Mouse (Mus musculus) bone marrow, adult 2 months (tissue): ENCODE data around the gene Arrb2. TPM values are rescaled to one million over a fixed set of nuclear protein-coding genes. Genes with fewer than 3 reads are reported as not detected.

Source experiments
- H3K27ac ChIP-seq: fragments of 200-500 bp; 2 replicates; pipeline ENCODE4 v1.5.1; 2012; ENCODE audit warnings: low read depth, mild to moderate bottlenecking, control low read depth, inconsistent platforms, low read length; ENCODE audit not compliant: control insufficient read depth, poor library complexity, insufficient read depth
- H3K4me1 ChIP-seq: fragments of 200-500 bp; 2 replicates; pipeline ENCODE4 v1.6.1; 2011; ENCODE audit warnings: low read length; ENCODE audit not compliant: control insufficient read depth, insufficient read depth
- H3K4me3 ChIP-seq: fragments of 200-500 bp; replicated peaks from 2 replicates; pipeline ENCODE3; 2011; ENCODE audit warnings: mild to moderate bottlenecking, low read depth, low read length, control low read depth; ENCODE audit not compliant: control insufficient read depth
- CTCF ChIP-seq: fragments of 200-500 bp; IDR thresholded peaks from 2 replicates; pipeline ENCODE4 v1.5.1; 2011; ENCODE audit warnings: low read length, control low read depth; ENCODE audit not compliant: control insufficient read depth, insufficient read depth
- POLR2A ChIP-seq: fragments of 200-500 bp; IDR thresholded peaks from 2 replicates; pipeline ENCODE4 v1.6.1; 2011; ENCODE audit warnings: low read depth, mild to moderate bottlenecking, control low read depth, low read length, borderline replicate concordance; ENCODE audit not compliant: control insufficient read depth
- WGBS: fragments of 180-500 bp; shearing (Covaris S2); methylation state at CpG from one replicate; pipeline ENCODE4 v1.1.7; 2018; 5-methylcytosine and 5-hydroxymethylcytosine counted together
- polyA plus RNA-seq: library from polyadenylated mRNA; stranded (reverse); fragments of >200 nt; gene quantifications from 2 replicates; pipeline ENCODE4 v1.2.4, GENCODE M21; 2011; ENCODE audit warnings: low replicate concordance; ENCODE audit not compliant: missing spikeins, insufficient read depth, insufficient read length

Gene Arrb2
- polyA plus RNA-seq: 201 and 438 TPM in 2 replicates

- TF ChIP-seq CTCF: peak; percentile 83
- peak; percentile 63; the same call in 1 of the 2 replicates for TF ChIP-seq POLR2A
- Histone ChIP-seq H3K4me3 (peak within 1 kb of the TSS; percentile 70), H3K4me1 (no peaks in the 10 kb centered on the region; the same call in 1 of the 2 replicates), H3K27ac (peak within 1 kb of the TSS; percentile 94)
- WGBS: under 1% methylated on average over 75 of the region's 75 CpGs
Measured at GRCm38 (mm10) chr11:70432048-70432894, at the start of gene Arrb2. TSS of gene Arrb2 (plus strand) at chr11:70432635.

GRCm38 (mm10) chr11:70384136-70384535 lies 48.3 kb upstream of the Arrb2 start:
- WGBS: 82% methylated on average over 3 of the region's 3 CpGs
- TF ChIP-seq CTCF: no peak
- TF ChIP-seq POLR2A: no peak
- Histone ChIP-seq H3K4me1 (peaks cover 2% of the 10 kb centered on the region; the same call in 1 of the 2 replicates), H3K27ac (no peak overlapping the region), H3K4me3 (no peak overlapping the region)

- 82% methylated on average over 5 of the region's 5 CpGs for WGBS
- TF ChIP-seq CTCF (no peak), POLR2A (no peak)
- Histone ChIP-seq H3K4me3 (no peak overlapping the region), H3K4me1 (no peaks in the 10 kb centered on the region; the same call in 1 of the 2 replicates), H3K27ac (no peak overlapping the region)
Measured at GRCm38 (mm10) chr11:70387436-70387835, 45.0 kb upstream of the Arrb2 start.

DNA sequence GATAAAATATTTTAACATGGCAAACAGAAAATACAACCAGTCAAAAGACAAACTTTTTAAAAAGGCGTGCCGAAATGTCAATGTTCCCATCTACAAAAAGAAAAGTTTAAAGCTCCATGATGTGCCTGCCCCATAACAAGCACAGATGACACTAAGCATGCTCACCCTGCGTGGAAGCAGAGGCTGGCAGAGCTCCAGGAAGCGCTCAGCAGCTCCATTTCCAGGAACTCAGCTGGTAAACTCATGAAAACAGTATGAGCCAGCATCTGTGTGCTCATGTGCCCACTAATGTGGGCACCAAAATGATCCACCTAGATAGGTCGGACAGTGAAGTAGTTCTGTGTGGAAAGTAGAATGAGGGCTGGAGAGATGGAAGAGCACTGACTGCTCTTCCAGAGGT lies 43.0 kb upstream of the Arrb2 start:
- no peak for TF ChIP-seq POLR2A
- TF ChIP-seq CTCF: no peak
- no peaks in the 10 kb centered on the region for H3K4me1 ChIP-seq
- 74% methylated on average over 5 of the region's 5 CpGs for WGBS
- no peak overlapping the region for H3K4me3 ChIP-seq
- no peak overlapping the region for H3K27ac ChIP-seq

DNA sequence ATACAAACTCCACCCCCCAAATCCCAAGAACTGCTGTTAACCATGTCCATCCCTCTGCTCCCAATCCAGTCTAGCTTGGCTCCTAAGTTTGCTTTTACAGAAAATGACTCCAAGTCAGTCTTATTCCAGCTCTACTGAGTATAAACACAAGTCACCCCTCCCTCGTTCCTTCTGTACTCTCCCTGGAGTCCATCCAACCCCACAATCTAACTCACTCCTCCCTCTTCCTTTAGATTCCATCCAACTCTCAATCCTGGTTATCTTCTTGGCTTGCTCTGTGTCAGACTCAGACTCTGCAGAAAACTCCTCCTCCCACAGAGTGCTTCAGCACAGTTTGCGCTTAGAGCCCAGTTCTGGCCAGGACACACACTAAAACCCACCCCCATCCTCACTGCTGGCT lies 28.8 kb upstream of the Arrb2 start:
- WGBS: 83% methylated on average over 2 of the region's 2 CpGs
- Histone ChIP-seq H3K27ac (no peak overlapping the region), H3K4me1 (no peaks in the 10 kb centered on the region; the same call in none of the 2 replicates), H3K4me3 (no peak overlapping the region)
- no peak for TF ChIP-seq POLR2A
- no peak for TF ChIP-seq CTCF

GRCm38 (mm10) chr11:70409594-70410296 lies 22.7 kb upstream of the Arrb2 start, which contains the start of gene Pelp1:
TSS of gene Pelp1 (minus strand) at chr11:70410031.
- TF ChIP-seq CTCF (peak; percentile 17; the same call in 1 of the 2 replicates), POLR2A (peak; percentile 50; the same call in 1 of the 2 replicates)
- Histone ChIP-seq H3K4me1 (no peaks in the 10 kb centered on the region; the same call in none of the 2 replicates), H3K27ac (peak within 1 kb of the TSS; percentile 75; the same call in 1 of the 2 replicates), H3K4me3 (peak within 1 kb of the TSS; percentile 92)
- under 1% methylated on average over 59 of the region's 59 CpGs for WGBS

DNA sequence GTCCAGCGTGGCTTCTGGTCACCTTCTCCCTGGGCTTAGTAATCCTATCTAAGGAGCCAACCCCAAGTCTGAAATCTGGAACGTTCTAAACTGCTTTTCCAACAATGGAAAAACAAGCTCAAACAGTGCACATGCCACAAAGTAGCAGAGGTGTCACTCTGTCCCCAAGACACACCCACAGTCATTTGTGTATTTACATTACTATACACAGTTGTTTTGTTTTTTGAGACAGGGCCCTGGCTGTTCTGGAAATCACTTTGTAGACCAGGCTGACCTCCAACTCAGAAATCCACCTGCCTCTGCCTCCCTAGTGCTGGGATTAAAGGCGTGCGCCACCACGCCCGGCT lies 22.2 kb upstream of the Arrb2 start:
- 44% methylated on average over 6 of the region's 6 CpGs for WGBS
- no peak for TF ChIP-seq POLR2A
- TF ChIP-seq CTCF: no peak
- peak overlapping the region; percentile 92 for H3K4me3 ChIP-seq
- H3K27ac ChIP-seq: no peak overlapping the region
- H3K4me1 ChIP-seq: no peaks in the 10 kb centered on the region; the same call in none of the 2 replicates

DNA sequence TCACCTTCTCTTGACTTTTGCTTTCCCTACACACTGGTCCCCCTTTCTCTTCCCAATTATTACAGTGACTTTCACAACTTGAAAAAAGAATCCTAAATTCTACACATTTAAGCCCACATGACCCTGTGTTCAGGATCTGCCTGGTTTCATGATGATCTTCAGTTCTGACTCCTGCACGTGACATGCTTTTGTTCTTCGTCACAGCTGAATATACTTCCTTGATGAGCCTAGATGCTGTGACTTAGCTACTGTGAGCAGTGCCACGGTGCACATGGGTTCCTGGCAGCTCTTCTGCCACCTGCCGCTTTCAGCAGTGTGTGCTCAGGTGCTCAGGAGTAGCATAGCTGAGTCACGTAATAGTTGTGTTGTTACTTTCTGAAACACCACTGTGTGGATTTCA lies 19.8 kb upstream of the Arrb2 start:
- TF ChIP-seq CTCF (no peak), POLR2A (no peak)
- Histone ChIP-seq H3K27ac (no peak overlapping the region), H3K4me1 (no peaks in the 10 kb centered on the region; the same call in none of the 2 replicates), H3K4me3 (no peak overlapping the region)
- WGBS: 81% methylated on average over 5 of the region's 5 CpGs
